Mouse (Mus musculus): ENCODE results near the gene C1qtnf2. TPM values are rescaled to one million over a fixed set of nuclear protein-coding genes. Genes with fewer than 3 reads are reported as not detected.

Gene C1qtnf2
- polyA plus RNA-seq, 1 experiment from 2014 or later = 1.1 TPM

- no peak overlapping the region for H3K27ac ChIP-seq (ENCODE audit: low read depth, low read length)
- no peak overlapping the region for H3K4me2 ChIP-seq (ENCODE audit: low read depth, low read length, severe bottlenecking)
- H3K4me1 ChIP-seq (replicated peaks; ENCODE audit: control insufficient read depth, insufficient read depth, low read length) = peaks cover 6% of the 10 kb centered on the region; the same call in 1 of the 2 replicates
- H3K27me3 ChIP-seq (ENCODE audit: control insufficient read depth, insufficient read depth, low read length) = no peaks in the 10 kb centered on the region
- no peak overlapping the region for H3K4me3 ChIP-seq (ENCODE audit: low read depth, low read length)
- H3K36me3 ChIP-seq (ENCODE audit: control insufficient read depth, insufficient read depth, low read length) = no peaks in the 10 kb centered on the region; the same call in 1 of the 2 replicates
- WGBS = 61% methylated on average over 5 of the region's 5 CpGs
- H3K9ac ChIP-seq (ENCODE audit: low read length) = no peak overlapping the region
- DNase-seq (ENCODE audit: low spot score) (no peak), ATAC-seq (replicated peaks; ENCODE audit: low FRiP score) (no peak)
- no peaks in the 10 kb centered on the region for H3K9me3 ChIP-seq (ENCODE audit: control insufficient read depth, low read length)
These were observed 57.5 kb downstream of the C1qtnf2 start for GRCm38 (mm10) chr11:43531619-43532018.

GRCm38 (mm10) chr11:43537074-43537473 is 63.0 kb downstream of the C1qtnf2 start:
- ATAC-seq (replicated peaks; ENCODE audit: low FRiP score) (no peak), DNase-seq (ENCODE audit: low spot score) (no peak)
- peaks cover 12% of the 10 kb centered on the region; the same call in 1 of the 2 replicates for H3K4me1 ChIP-seq (replicated peaks; ENCODE audit: control insufficient read depth, insufficient read depth, low read length)

GRCm38 (mm10) chr11:43539863-43540262 is 65.8 kb downstream of the C1qtnf2 start:
- Histone ChIP-seq H3K4me1 (replicated peaks; ENCODE audit: control insufficient read depth, insufficient read depth, low read length) (peaks cover 12% of the 10 kb centered on the region; the same call in 1 of the 2 replicates), H3K4me3 (ENCODE audit: low read depth, low read length) (no peak overlapping the region)

More at GRCm38 (mm10) chr11:43537074-43537473, 63.0 kb downstream of the C1qtnf2 start:
- Histone ChIP-seq H3K4me3 (ENCODE audit: low read depth, low read length) (no peak overlapping the region), H3K27me3 (ENCODE audit: control insufficient read depth, insufficient read depth, low read length) (no peaks in the 10 kb centered on the region), H3K9ac (ENCODE audit: low read length) (no peak overlapping the region), H3K9me3 (ENCODE audit: control insufficient read depth, low read length) (no peaks in the 10 kb centered on the region), H3K4me2 (ENCODE audit: low read depth, low read length, severe bottlenecking) (no peak overlapping the region), H3K27ac (ENCODE audit: low read depth, low read length) (no peak overlapping the region), H3K36me3 (ENCODE audit: control insufficient read depth, insufficient read depth, low read length) (no peaks in the 10 kb centered on the region; the same call in 1 of the 2 replicates)
- 87% methylated on average over 6 of the region's 6 CpGs for WGBS

More at GRCm38 (mm10) chr11:43539863-43540262, 65.8 kb downstream of the C1qtnf2 start:
- H3K9me3 ChIP-seq (ENCODE audit: control insufficient read depth, low read length) = no peaks in the 10 kb centered on the region
- no peak overlapping the region for H3K27ac ChIP-seq (ENCODE audit: low read depth, low read length)
- H3K36me3 ChIP-seq (ENCODE audit: control insufficient read depth, insufficient read depth, low read length) = no peaks in the 10 kb centered on the region; the same call in 1 of the 2 replicates
- no peak overlapping the region; the same call in 1 of the 2 replicates for H3K9ac ChIP-seq (ENCODE audit: low read length)
- no peaks in the 10 kb centered on the region for H3K27me3 ChIP-seq (ENCODE audit: control insufficient read depth, insufficient read depth, low read length)
- peak; percentile 85 for ATAC-seq (replicated peaks; ENCODE audit: low FRiP score)
- H3K4me2 ChIP-seq (ENCODE audit: low read depth, low read length, severe bottlenecking) = 0 out of 2 replicates have a peak overlapping the region, but pooled peaks have one; percentile 15
- peak; percentile 65 for DNase-seq (ENCODE audit: low spot score)
- WGBS = 17% methylated on average over 6 of the region's 6 CpGs

Other genes starting within 250 kb of the C1qtnf2 start
- gene Pttg1, start 48.0 kb upstream of the C1qtnf2 start, polyA plus RNA-seq (2014; fragmentation: Nextera tagmentation; extraction: Ambion mirVana) = 59.8 and 68.2 TPM in 2 replicates
- gene Slu7, start 40.5 kb upstream of the C1qtnf2 start, polyA plus RNA-seq (2014; fragmentation: Nextera tagmentation; extraction: Ambion mirVana) = 50.1 and 60.8 TPM in 2 replicates
- 30.7 and 32.3 TPM in 2 replicates for gene Ccnjl, start 54.5 kb downstream of the C1qtnf2 start, polyA plus RNA-seq (2014; fragmentation: Nextera tagmentation; extraction: Ambion mirVana)
- 7.4 and 8.5 TPM in 2 replicates for gene 4933415A04Rik, start 112.8 kb downstream of the C1qtnf2 start, polyA plus RNA-seq (2014; fragmentation: Nextera tagmentation; extraction: Ambion mirVana)
- gene Fabp6, start 127.3 kb downstream of the C1qtnf2 start, polyA plus RNA-seq (2014; fragmentation: Nextera tagmentation; extraction: Ambion mirVana) = not detected in 2 replicates
- 44.7 and 46.0 TPM in 2 replicates for gene Pwwp2a, start 207.7 kb downstream of the C1qtnf2 start, polyA plus RNA-seq (2014; fragmentation: Nextera tagmentation; extraction: Ambion mirVana)

All from forebrain, embryonic 11.5 days (tissue).